In the genomic region with DNA sequence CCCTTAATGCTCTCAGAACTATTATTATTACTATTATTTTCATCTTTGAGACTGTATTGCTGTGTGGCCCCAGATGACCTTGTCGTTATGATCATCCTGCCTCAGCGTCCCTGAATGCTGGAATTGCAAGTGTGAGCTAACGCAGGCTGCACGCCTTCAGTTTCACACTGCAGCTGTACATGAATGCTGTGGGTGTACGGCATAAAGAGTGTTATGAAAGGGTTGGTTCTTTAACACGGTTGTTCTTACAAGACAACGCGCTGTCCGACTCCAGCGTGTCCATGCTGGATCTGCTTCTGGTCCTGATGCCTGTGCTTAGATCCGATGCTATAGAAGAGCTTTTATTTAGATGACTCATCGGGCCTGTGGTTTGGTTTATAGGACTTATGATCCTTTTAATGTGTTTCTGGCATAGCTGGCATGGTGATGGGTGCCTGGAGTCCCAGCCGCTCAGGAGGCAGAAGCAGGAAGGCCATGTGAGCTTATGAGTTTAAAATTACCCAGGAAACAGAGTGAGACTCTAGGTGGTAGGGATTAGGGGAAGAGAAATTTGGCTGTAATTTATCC, we compare ENCODE assay signal across 14 mouse cellular contexts. TPM values are rescaled to one million over a fixed set of nuclear protein-coding genes. Genes with fewer than 3 reads are reported as not detected.
"Had no signal": no experiment of that assay in that cellular context is flagged by ENCODE, and none has a peak within 500 bp of the region (broad histone marks: within the 10 kb centered on the region; RNA-seq: fewer than 3 reads in every experiment).

No protein-coding gene starts in this region.

- H3K4me3 ChIP-seq: midbrain, embryonic 10.5 days; myocyte; neural tube, embryonic 15.5 days; stomach, embryonic 15.5 days had no signal

- H3K9me3 ChIP-seq: midbrain, embryonic 10.5 days; neural tube, embryonic 15.5 days; stomach, embryonic 15.5 days had no signal

- H3K4me2 ChIP-seq: neural tube, embryonic 15.5 days; stomach, embryonic 15.5 days had no signal

- H3K27me3 ChIP-seq: neural tube, embryonic 15.5 days; stomach, embryonic 15.5 days had no signal

- H3K9ac ChIP-seq: liver, embryonic 14.5 days; neural tube, embryonic 15.5 days; stomach, embryonic 15.5 days had no signal

- DNase-seq: kidney, adult 8-10 months; kidney, postnatal 25 days; left cerebral cortex, postnatal 4 days; lung, adult 2 months; lung, postnatal 36 days; midbrain, embryonic 14.5 days had no signal

- H3K4me1 ChIP-seq: stomach, embryonic 15.5 days had no signal

- H3K27ac ChIP-seq: liver, embryonic 14.5 days; midbrain, embryonic 10.5 days; neural tube, embryonic 15.5 days; stomach, embryonic 15.5 days had no signal

- ATAC-seq: intestine, postnatal 0 days; lung, postnatal 0 days had no signal

RNA-seq across cellular contexts. Expression of a gene that starts 16.9 kb away (rescaled TPM):
- total RNA-seq: megakaryocyte progenitor cell, adult 5-6 weeks had no signal

RNA-seq across cellular contexts. Expression of a gene that starts 37.5 kb away (rescaled TPM):
- total RNA-seq: megakaryocyte progenitor cell, adult 5-6 weeks had no signal
- polyA plus RNA-seq: liver, embryonic 14.5 days had no signal
